27 mouse cellular contexts compared by ENCODE assay signal in the genomic region with DNA sequence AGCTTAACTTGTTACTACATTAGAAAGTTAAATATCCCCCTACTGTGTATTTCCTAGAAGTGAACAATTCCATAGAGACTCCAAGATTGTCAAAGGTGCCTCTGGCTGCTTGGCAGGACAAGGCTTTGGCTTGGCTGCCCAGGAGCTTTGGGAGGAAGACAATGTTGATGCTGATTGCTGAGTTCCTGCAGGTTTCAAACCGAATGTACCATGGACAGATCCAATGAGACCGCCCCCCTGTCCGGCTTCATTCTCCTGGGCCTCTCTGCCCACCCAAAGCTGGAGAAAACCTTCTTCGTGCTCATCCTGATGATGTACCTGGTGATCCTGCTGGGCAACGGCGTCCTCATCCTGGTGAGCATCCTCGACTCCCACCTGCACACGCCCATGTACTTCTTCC. TPM values are rescaled to one million over a fixed set of nuclear protein-coding genes. Genes with fewer than 3 reads are reported as not detected.
DNase-seq lines count a peak whose midpoint lies in the region; ATAC-seq and TF ChIP-seq lines count a peak whose summit lies in the region.
"Had no signal": no experiment of that assay in that cellular context is flagged by ENCODE, and none has a peak within 500 bp of the region (broad histone marks: within the 10 kb centered on the region; RNA-seq: fewer than 3 reads in every experiment).

No protein-coding gene starts in this region.

- no peaks in the 10 kb centered on the region for H3K4me1 ChIP-seq in forebrain, embryonic 11.5 days (replicated peaks; ENCODE audit: control insufficient read depth, insufficient read depth, low read length)
- no peaks in the 10 kb centered on the region for H3K4me1 ChIP-seq in forebrain, embryonic 15.5 days
- peaks cover 5% of the 10 kb centered on the region; the same call in 1 of the 2 replicates for H3K4me1 ChIP-seq in heart, embryonic 10.5 days
- H3K4me1 ChIP-seq in midbrain, embryonic 11.5 days (ENCODE audit: control insufficient read depth, insufficient read depth, low read length) = no peaks in the 10 kb centered on the region
- no peaks in the 10 kb centered on the region for H3K4me1 ChIP-seq in midbrain, postnatal 0 days (ENCODE audit: insufficient read depth, low read length)

- no peak for ATAC-seq in forebrain, embryonic 11.5 days (replicated peaks; ENCODE audit: low FRiP score)
- no peak for ATAC-seq in forebrain, embryonic 15.5 days (replicated peaks)
- no peak for ATAC-seq in midbrain, embryonic 11.5 days (ENCODE audit: low FRiP score)
- ATAC-seq in midbrain, postnatal 0 days (ENCODE audit: low FRiP score) = no peak
- ATAC-seq: activated CD4-positive, CD25-positive, alpha-beta regulatory T cell, adult 4 months; CD4-positive, CD25-positive, alpha-beta regulatory T cell, adult 4 months; Patski had no signal

- no peak for TF ChIP-seq CTCF in midbrain, postnatal 0 days (IDR thresholded peaks at IDR 0.05)

- DNase-seq in forebrain, embryonic 11.5 days (ENCODE audit: low spot score) = peak; percentile 37
- peak; percentile 58 for DNase-seq in heart, adult 11 months
- DNase-seq in heart, embryonic 10.5 days (ENCODE audit: low spot score) = no peak
- peak; percentile 71 for DNase-seq in midbrain, embryonic 11.5 days (ENCODE audit: low spot score, missing footprints)
- DNase-seq in midbrain, postnatal 0 days (ENCODE audit: low spot score) = no peak
- DNase-seq: adrenal gland, adult 2 months; adrenal gland, adult 8-10 months; adrenal gland, postnatal 10 days; adrenal gland, postnatal 14 days; adrenal gland, postnatal 25 days; adrenal gland, postnatal 36 days; B cell, adult 2 months; cerebellum, adult 11 months; cerebellum, adult 11-12 months; cerebellum, adult 18-20 months had no signal

- no peak overlapping the region for H3K4me2 ChIP-seq in forebrain, embryonic 11.5 days (ENCODE audit: low read depth, low read length, severe bottlenecking)
- H3K4me2 ChIP-seq in forebrain, embryonic 15.5 days (replicated peaks) = no peak overlapping the region
- H3K4me2 ChIP-seq in midbrain, embryonic 11.5 days = no peak overlapping the region
- H3K4me2 ChIP-seq in midbrain, postnatal 0 days (ENCODE audit: low read depth, low read length, poor library complexity, severe bottlenecking) = no peak overlapping the region

- 76% methylated on average over 8 of the region's 8 CpGs for WGBS in forebrain, embryonic 11.5 days
- 82% methylated on average over 8 of the region's 8 CpGs for WGBS in forebrain, embryonic 15.5 days
- WGBS in heart, embryonic 10.5 days = 55% methylated on average over 8 of the region's 8 CpGs
- 76% methylated on average over 8 of the region's 8 CpGs for WGBS in midbrain, embryonic 11.5 days
- 75% methylated on average over 8 of the region's 8 CpGs for WGBS in midbrain, postnatal 0 days

- no peak overlapping the region for H3K4me3 ChIP-seq in forebrain, embryonic 11.5 days (ENCODE audit: low read depth, low read length)
- no peak overlapping the region for H3K4me3 ChIP-seq in forebrain, embryonic 15.5 days
- H3K4me3 ChIP-seq in heart, embryonic 10.5 days = no peak overlapping the region
- H3K4me3 ChIP-seq in midbrain, embryonic 11.5 days (ENCODE audit: low read depth, low read length) = no peak overlapping the region
- H3K4me3 ChIP-seq in midbrain, postnatal 0 days (ENCODE audit: low read depth, low read length) = no peak overlapping the region

- H3K27ac ChIP-seq in forebrain, embryonic 11.5 days (ENCODE audit: low read depth, low read length) = no peak overlapping the region
- H3K27ac ChIP-seq in forebrain, embryonic 15.5 days (replicated peaks) = no peak overlapping the region
- no peak overlapping the region for H3K27ac ChIP-seq in heart, embryonic 10.5 days
- H3K27ac ChIP-seq in midbrain, embryonic 11.5 days (ENCODE audit: low read depth, low read length) = no peak overlapping the region
- H3K27ac ChIP-seq in midbrain, postnatal 0 days (ENCODE audit: low read depth, low read length) = no peak overlapping the region

- H3K36me3 ChIP-seq in forebrain, embryonic 11.5 days (ENCODE audit: control insufficient read depth, insufficient read depth, low read length) = no peaks in the 10 kb centered on the region
- no peaks in the 10 kb centered on the region for H3K36me3 ChIP-seq in forebrain, embryonic 15.5 days
- no peaks in the 10 kb centered on the region for H3K36me3 ChIP-seq in heart, embryonic 10.5 days
- H3K36me3 ChIP-seq in midbrain, embryonic 11.5 days (ENCODE audit: control insufficient read depth, insufficient read depth, low read length) = no peaks in the 10 kb centered on the region
- no peaks in the 10 kb centered on the region for H3K36me3 ChIP-seq in midbrain, postnatal 0 days (ENCODE audit: insufficient read depth, low read length)
- H3K36me3 ChIP-seq: G1E had no signal

- no peak overlapping the region for H3K9ac ChIP-seq in forebrain, embryonic 11.5 days (ENCODE audit: low read length)
- no peak overlapping the region for H3K9ac ChIP-seq in forebrain, embryonic 15.5 days (replicated peaks)
- H3K9ac ChIP-seq in midbrain, embryonic 11.5 days (ENCODE audit: low read length) = no peak overlapping the region
- no peak overlapping the region for H3K9ac ChIP-seq in midbrain, postnatal 0 days (replicated peaks; ENCODE audit: low read length, poor library complexity, severe bottlenecking)

- H3K9me3 ChIP-seq in forebrain, embryonic 11.5 days (ENCODE audit: control insufficient read depth, low read length) = no peaks in the 10 kb centered on the region
- H3K9me3 ChIP-seq in forebrain, embryonic 15.5 days = no peaks in the 10 kb centered on the region
- H3K9me3 ChIP-seq in heart, embryonic 10.5 days = no peaks in the 10 kb centered on the region
- H3K9me3 ChIP-seq in midbrain, embryonic 11.5 days (ENCODE audit: control insufficient read depth, low read length) = no peaks in the 10 kb centered on the region
- H3K9me3 ChIP-seq in midbrain, postnatal 0 days (ENCODE audit: low read length) = no peaks in the 10 kb centered on the region
- H3K9me3 ChIP-seq: G1E had no signal

- no peaks in the 10 kb centered on the region for H3K27me3 ChIP-seq in forebrain, embryonic 11.5 days (ENCODE audit: control insufficient read depth, insufficient read depth, low read length)
- no peaks in the 10 kb centered on the region for H3K27me3 ChIP-seq in forebrain, embryonic 15.5 days
- H3K27me3 ChIP-seq in heart, embryonic 10.5 days (ENCODE audit: insufficient read depth, poor library complexity, severe bottlenecking) = peaks cover 2% of the 10 kb centered on the region; the same call in 1 of the 2 replicates
- no peaks in the 10 kb centered on the region for H3K27me3 ChIP-seq in midbrain, embryonic 11.5 days (ENCODE audit: control insufficient read depth, insufficient read depth, low read length)
- no peaks in the 10 kb centered on the region for H3K27me3 ChIP-seq in midbrain, postnatal 0 days (ENCODE audit: insufficient read depth, low read length)

RNA-seq across cellular contexts. Expression of a gene that starts 2.7 kb away (rescaled TPM):
- polyA plus RNA-seq in forebrain, embryonic 11.5 days (2014; fragmentation: Nextera tagmentation; extraction: Ambion mirVana) = not detected in 2 replicates
- not detected in 2 replicates for polyA plus RNA-seq in forebrain, embryonic 15.5 days (2015; fragmentation: Nextera tagmentation; extraction: Ambion mirVana)
- polyA plus RNA-seq in heart, embryonic 10.5 days (2016; fragmentation: Nextera tagmentation; extraction: Ambion mirVana) = not detected in 2 replicates
- polyA plus RNA-seq in midbrain, embryonic 11.5 days (2014; fragmentation: Nextera tagmentation; extraction: Ambion mirVana) = not detected in 2 replicates
- total RNA-seq in midbrain, postnatal 0 days (2014; rRNA removed) = not detected in 2 replicates
- polyA plus RNA-seq in midbrain, postnatal 0 days (2015; fragmentation: Nextera tagmentation; extraction: Ambion mirVana) = not detected in 2 replicates
- total RNA-seq: adrenal gland, adult 18-20 months; adrenal gland, adult 2 months; adrenal gland, adult 8-10 months; adrenal gland, postnatal 10 days; adrenal gland, postnatal 14 days; adrenal gland, postnatal 25 days; adrenal gland, postnatal 36 days; adrenal gland, postnatal 4 days; CH12.LX; ES-E14; MEL had no signal
- polyA plus RNA-seq: adrenal gland, adult 2 months; brain, embryonic 14.5 days; C2C12; CD4-positive, CD25-positive, alpha-beta regulatory T cell, adult 4 months; G1E; Patski had no signal

RNA-seq across cellular contexts. Expression of a gene that starts 14.1 kb away (rescaled TPM):
- polyA plus RNA-seq in forebrain, embryonic 11.5 days (2014; fragmentation: Nextera tagmentation; extraction: Ambion mirVana) = not detected in 2 replicates
- polyA plus RNA-seq in forebrain, embryonic 15.5 days (2015; fragmentation: Nextera tagmentation; extraction: Ambion mirVana) = not detected in 2 replicates
- polyA plus RNA-seq in heart, embryonic 10.5 days (2016; fragmentation: Nextera tagmentation; extraction: Ambion mirVana) = 0.10 TPM in 1 of 2 replicates, not detected in the other
- polyA plus RNA-seq in midbrain, embryonic 11.5 days (2014; fragmentation: Nextera tagmentation; extraction: Ambion mirVana) = not detected in 2 replicates
- not detected in 2 replicates for total RNA-seq in midbrain, postnatal 0 days (2014; rRNA removed)
- not detected in 2 replicates for polyA plus RNA-seq in midbrain, postnatal 0 days (2015; fragmentation: Nextera tagmentation; extraction: Ambion mirVana)
- total RNA-seq: adrenal gland, adult 18-20 months; adrenal gland, adult 2 months; adrenal gland, adult 8-10 months; adrenal gland, postnatal 10 days; adrenal gland, postnatal 14 days; adrenal gland, postnatal 25 days; adrenal gland, postnatal 36 days; adrenal gland, postnatal 4 days; CH12.LX; MEL had no signal
- polyA plus RNA-seq: adrenal gland, adult 2 months; brain, embryonic 14.5 days; C2C12; G1E; Patski had no signal

RNA-seq across cellular contexts. Expression of a gene that starts 21.2 kb away (rescaled TPM):
- polyA plus RNA-seq in forebrain, embryonic 11.5 days (2014; fragmentation: Nextera tagmentation; extraction: Ambion mirVana) = 11.3 and 11.8 TPM in 2 replicates
- polyA plus RNA-seq in forebrain, embryonic 15.5 days (2015; fragmentation: Nextera tagmentation; extraction: Ambion mirVana) = 4.1 and 4.4 TPM in 2 replicates
- 11.0 and 17.4 TPM in 2 replicates for polyA plus RNA-seq in heart, embryonic 10.5 days (2016; fragmentation: Nextera tagmentation; extraction: Ambion mirVana)
- 11.9 and 13.6 TPM in 2 replicates for polyA plus RNA-seq in midbrain, embryonic 11.5 days (2014; fragmentation: Nextera tagmentation; extraction: Ambion mirVana)
- 6.0 and 7.0 TPM in 2 replicates for total RNA-seq in midbrain, postnatal 0 days (2014; rRNA removed)
- polyA plus RNA-seq in midbrain, postnatal 0 days (2015; fragmentation: Nextera tagmentation; extraction: Ambion mirVana) = 3.8 and 3.9 TPM in 2 replicates

RNA-seq across cellular contexts. Expression of a gene that starts 30.4 kb away (rescaled TPM):
- polyA plus RNA-seq in forebrain, embryonic 11.5 days (2014; fragmentation: Nextera tagmentation; extraction: Ambion mirVana) = not detected in 2 replicates
- not detected in 2 replicates for polyA plus RNA-seq in forebrain, embryonic 15.5 days (2015; fragmentation: Nextera tagmentation; extraction: Ambion mirVana)
- polyA plus RNA-seq in heart, embryonic 10.5 days (2016; fragmentation: Nextera tagmentation; extraction: Ambion mirVana) = not detected in 2 replicates
- polyA plus RNA-seq in midbrain, embryonic 11.5 days (2014; fragmentation: Nextera tagmentation; extraction: Ambion mirVana) = not detected in 2 replicates
- not detected in 2 replicates for total RNA-seq in midbrain, postnatal 0 days (2014; rRNA removed)
- polyA plus RNA-seq in midbrain, postnatal 0 days (2015; fragmentation: Nextera tagmentation; extraction: Ambion mirVana) = not detected in 2 replicates
- total RNA-seq: adrenal gland, adult 18-20 months; adrenal gland, adult 2 months; adrenal gland, adult 8-10 months; adrenal gland, postnatal 10 days; adrenal gland, postnatal 14 days; adrenal gland, postnatal 25 days; adrenal gland, postnatal 36 days; adrenal gland, postnatal 4 days; CH12.LX; ES-E14; MEL had no signal
- polyA plus RNA-seq: activated CD4-positive, CD25-positive, alpha-beta regulatory T cell, adult 4 months; adrenal gland, adult 2 months; brain, embryonic 14.5 days; C2C12; CD4-positive, CD25-positive, alpha-beta regulatory T cell, adult 4 months; G1E; Patski had no signal

Comparison
In these comparisons a context has a peak if more than half of its experiments do, and no peak if none do; other contexts are left out.
1. DNase-seq: peak in forebrain, embryonic 11.5 days (single experiment), heart, adult 11 months (single experiment) and midbrain, embryonic 11.5 days (single experiment); none in heart, embryonic 10.5 days (single experiment) and midbrain, postnatal 0 days (single experiment).